Mouse (Mus musculus): ENCODE measurements around the gene Cxcl13. TPM values are rescaled to one million over a fixed set of nuclear protein-coding genes. Genes with fewer than 3 reads are reported as not detected.

Cxcl13 gene
- polyA plus RNA-seq, 1 experiment: not detected

DNA sequence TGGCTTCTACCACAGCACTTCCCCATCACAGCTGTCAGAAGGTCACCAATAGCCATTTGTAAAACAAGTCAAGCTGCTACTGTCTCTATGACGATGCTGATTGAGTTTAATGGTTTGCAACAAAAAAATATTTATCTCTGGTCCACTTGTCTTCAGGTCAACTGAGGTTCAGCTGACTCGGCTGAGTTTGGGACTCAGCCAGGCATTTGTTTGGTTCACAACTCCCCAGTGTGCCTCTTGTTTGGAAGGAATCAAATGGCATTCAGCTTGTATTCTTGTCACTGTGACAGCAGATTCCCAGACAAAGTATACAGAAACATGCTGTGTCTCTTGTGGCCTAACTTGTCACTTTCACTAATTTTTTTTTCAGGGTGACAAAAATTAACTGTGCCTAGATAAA lies 9.9 kb downstream of the Cxcl13 start:
- TF ChIP-seq GATA1 (IDR thresholded peaks at IDR 0.05; ENCODE audit: low read length): no peak

DNA sequence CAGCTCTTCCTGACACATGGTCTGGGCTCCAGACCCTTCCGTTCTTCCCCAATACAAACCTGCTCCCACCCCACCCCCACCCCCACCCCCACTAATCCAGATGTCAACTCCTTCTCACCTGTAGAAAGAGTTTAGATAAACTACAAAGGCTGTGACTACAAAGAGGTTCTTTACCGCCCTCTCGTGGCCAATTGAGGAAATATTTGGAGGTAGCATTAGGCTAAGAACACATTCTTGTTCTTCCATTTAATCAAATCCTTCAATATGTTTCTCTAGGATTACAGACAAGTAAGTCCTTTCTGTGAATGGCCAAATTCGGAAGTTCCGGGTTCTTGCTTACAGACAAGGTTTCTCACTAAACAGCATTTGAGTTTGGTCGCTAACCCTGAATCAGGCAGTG lies 14.1 kb downstream of the Cxcl13 start:
- TF ChIP-seq GATA1 (IDR thresholded peaks at IDR 0.05; ENCODE audit: low read length): no peak

DNA sequence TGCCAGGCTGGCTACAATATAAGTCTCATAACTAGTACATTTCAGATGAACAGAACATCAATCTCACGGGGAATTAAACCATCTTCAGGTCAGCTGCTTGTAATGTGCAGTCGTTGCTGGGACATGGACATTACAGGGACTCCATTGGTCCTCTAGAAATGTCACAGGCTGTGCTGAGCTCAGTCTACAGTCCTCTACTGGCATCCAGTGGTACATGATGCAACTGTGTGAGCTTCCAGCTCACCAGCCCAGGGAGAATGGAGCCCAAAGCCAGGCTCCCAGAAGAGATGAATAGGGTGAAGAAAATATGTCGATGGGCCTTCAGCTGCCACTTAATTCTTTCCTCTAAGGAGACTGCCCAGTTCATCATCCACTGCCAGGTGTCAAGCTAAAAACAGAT lies 15.5 kb downstream of the Cxcl13 start:
- no peak for TF ChIP-seq GATA1 (IDR thresholded peaks at IDR 0.05; ENCODE audit: low read length)

DNA sequence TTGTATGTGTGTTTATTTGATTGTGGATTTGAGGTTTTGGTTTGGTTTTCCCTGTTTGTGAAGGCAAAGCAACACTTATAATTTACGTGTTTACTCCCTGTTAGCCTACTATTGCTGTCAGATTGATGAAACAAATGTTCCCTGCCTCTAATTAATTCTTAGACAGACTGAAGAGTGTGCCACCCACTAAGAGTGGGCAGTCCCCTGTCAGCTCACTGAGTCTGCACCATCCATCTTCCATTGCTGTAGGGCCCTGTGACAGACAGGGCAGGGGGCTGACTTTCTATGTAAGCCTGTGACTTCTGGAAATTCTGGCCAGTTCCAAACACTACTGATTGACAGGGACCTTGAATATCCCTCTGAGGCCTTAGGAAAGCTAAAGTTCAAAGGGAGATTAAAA lies 19.5 kb downstream of the Cxcl13 start:
- TF ChIP-seq GATA1 (IDR thresholded peaks at IDR 0.05; ENCODE audit: low read length): no peak

DNA sequence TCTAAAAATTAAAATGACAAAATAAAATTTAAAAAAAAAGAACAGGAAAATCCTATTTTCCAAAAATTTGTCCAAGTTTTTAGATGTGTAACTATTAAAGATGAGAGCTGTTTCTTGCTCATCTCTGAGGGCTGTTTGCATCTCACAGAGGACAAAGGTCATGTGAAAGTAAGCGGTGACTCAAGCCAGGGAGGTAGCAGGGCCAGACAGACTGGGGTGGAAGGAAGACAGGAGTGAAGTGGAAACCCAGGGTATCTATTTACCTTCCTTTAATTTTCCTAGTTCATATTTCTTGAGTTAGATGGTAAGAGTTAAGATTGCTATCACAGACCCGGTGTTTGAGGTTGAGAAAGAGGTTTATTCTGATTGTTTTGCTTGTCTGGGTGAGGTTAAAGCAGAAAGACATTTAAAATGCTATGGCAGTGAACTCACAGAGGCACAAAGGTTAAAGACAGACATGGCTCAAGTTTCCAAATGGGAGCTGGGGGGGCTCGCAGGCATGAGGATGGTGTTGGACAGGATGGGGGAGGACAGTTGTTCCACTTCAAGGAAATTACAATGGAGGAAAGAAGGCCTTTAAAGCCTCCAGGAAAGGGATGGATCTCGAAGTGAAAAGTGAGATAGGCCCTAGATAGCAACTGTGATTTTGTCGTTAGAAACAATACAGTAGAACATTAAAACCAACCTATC lies 27.2 kb downstream of the Cxcl13 start:
- no peak for TF ChIP-seq GATA1 (IDR thresholded peaks at IDR 0.05; ENCODE audit: low read length)

DNA sequence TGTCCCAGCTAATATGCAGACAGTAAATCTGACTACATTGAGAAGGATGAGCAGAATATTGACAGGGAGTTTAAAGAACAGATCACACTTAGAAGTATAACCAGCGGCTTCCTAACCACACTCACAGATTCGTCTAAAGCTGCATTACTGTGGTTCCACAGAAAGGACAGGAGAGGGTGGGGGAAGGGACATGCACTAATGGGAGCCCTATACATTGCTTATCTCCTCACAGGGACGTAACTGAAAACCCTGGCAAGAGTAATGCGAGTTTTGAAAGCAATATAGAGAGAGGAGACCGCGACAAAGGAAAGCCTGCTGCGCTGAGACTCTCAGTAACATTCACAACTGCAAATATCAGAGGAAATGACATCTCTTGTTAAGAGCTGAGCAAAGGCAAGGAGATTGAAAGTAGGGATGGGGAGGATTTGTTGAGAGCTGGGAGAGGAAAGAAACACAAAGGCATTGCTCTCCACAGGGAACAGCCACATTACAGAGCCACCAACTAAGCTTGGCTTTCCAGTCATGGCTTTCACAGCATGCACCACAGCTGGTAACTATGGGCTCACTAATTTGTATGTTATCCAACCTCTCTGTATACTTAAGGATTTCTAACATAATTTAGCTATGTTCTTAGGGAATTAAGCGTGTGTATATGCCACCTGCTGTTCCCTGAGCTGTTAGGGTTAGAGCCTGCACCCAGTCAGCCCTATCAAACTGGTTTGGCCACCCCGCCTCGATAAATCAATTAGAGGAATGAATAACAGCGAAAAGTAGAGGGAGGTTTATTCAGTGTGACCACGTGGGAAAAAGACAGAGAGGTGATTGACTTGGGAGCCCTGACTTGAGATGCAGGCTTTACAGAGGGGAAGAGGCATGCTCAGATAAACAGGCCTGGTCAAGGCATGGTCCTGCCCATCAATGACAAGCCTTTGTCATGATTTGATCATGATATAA lies 34.9 kb downstream of the Cxcl13 start:
- TF ChIP-seq GATA1 (IDR thresholded peaks at IDR 0.05; ENCODE audit: low read length): no peak

DNA sequence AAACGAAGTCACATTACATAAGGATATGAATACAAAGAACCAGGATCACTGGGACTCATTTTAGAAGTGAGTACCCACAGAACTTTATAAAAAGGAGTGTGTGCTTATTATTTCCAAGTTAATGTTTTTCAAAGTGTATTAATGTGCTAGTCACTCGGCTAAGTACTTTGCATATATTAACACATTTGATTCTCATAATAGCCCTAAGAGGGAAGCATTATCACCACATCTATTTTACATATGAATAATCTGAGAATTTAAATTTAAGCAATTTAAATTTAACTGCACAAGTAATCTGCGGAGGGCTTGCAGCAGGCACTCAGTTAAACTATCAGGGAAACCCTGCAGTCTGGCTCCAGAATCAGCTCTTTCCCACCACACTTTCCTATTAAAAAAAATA lies 40.5 kb downstream of the Cxcl13 start:
- no peak for TF ChIP-seq GATA1 (IDR thresholded peaks at IDR 0.05; ENCODE audit: low read length)

DNA sequence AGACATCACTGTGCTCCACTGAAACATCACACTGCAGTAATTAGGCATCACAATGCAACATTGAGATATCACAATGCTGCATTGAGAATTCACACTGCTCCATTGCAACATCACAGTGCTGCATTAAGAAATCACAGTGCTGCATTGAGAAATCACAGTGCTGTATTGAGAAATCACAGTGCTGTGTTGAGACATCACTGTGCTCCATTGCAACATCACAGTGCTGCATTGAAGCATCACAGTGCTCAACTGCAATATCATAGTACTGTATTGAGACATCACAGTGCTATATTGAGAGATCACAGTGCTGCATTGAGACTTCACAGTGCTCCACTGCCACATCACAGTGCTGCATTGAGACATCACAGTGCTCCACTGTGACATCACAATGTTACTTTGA lies 46.6 kb downstream of the Cxcl13 start:
- no peak for TF ChIP-seq GATA1 (IDR thresholded peaks at IDR 0.05; ENCODE audit: low read length)

DNA sequence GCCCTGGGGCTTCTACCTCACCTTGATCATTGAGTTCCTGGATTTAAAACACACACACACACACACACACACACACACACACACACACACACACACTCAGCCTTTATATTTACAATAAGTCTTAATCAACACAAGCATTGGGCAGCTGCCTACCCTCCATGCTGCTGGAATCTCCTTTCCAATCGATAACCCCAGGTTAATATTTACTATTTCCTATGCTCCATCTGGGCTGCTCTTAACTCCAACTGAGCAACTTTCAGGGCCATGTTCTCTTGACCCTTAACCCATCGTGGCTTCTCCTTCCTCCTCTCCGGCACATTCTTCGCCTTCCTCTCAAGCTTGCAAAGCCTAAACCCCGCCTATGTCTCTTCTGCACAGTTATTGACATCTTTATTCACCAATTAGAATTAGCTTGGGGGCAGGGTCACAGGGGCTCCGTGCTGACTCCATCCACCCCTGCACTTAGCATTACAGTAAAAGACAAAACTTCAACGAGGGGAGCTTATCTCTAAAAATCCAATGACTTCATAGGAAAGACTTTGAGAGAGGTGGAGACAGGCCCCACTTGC lies 51.6 kb downstream of the Cxcl13 start:
- no peak for TF ChIP-seq GATA1 (IDR thresholded peaks at IDR 0.05; ENCODE audit: low read length)

DNA sequence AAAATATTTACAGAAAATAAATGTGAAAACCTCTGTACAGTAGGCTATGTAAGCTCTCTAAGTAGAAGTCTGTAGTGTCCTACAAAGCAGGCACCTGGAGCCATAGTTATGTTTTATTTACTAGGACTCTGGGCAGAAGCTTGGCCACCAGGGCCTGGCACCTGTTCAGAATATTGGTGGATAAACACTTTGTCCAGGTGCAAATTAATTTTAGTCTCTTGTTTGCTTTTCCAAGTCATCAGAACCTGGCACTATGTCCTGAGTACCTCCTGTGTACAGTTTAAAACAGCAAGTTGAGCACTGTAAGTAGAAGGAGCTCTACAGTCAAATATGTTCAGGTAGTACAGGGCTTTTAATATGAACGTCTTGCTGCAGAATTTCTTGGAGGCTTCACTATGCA lies 52.3 kb downstream of the Cxcl13 start:
- no peak for TF ChIP-seq GATA1 (IDR thresholded peaks at IDR 0.05; ENCODE audit: low read length)

Other genes starting within 250 kb of the Cxcl13 start
- gene Gm7978, start 220.8 kb upstream of the Cxcl13 start, polyA plus RNA-seq (2012): not detected in 2 replicates
- not detected in 2 replicates for gene Gm7982, start 214.9 kb upstream of the Cxcl13 start, polyA plus RNA-seq (2012)
- gene E330014E10Rik, start 181.0 kb upstream of the Cxcl13 start, polyA plus RNA-seq (2012): not detected in 2 replicates
- gene Cnot6l, start 207.2 kb downstream of the Cxcl13 start, polyA plus RNA-seq (2012): 2.6 and 3.1 TPM in 2 replicates

Data from G1E-ER4 (cell line).